Mouse (Mus musculus) urinary bladder, adult 2 months (tissue): ENCODE data around the gene Ankrd12. TPM values are rescaled to one million over a fixed set of nuclear protein-coding genes. Genes with fewer than 3 reads are reported as not detected.

Experiments
- DNase-seq: peaks from one replicate; pipeline ENCODE4 v3.0.0; 2022; ENCODE audit warnings: low spot score
- polyA plus RNA-seq: library from polyadenylated mRNA; depleted of rRNA; stranded (reverse); fragments of >200 nt; gene quantifications from 2 replicates; pipeline ENCODE4 v1.2.3, GENCODE M21; 2012

The Ankrd12 gene
- polyA plus RNA-seq, 1 experiment: 21.7 TPM

- no peak for DNase-seq
Measured at GRCm38 (mm10) chr17:65967751-65968150, 109.1 kb downstream of the Ankrd12 start.

DNA sequence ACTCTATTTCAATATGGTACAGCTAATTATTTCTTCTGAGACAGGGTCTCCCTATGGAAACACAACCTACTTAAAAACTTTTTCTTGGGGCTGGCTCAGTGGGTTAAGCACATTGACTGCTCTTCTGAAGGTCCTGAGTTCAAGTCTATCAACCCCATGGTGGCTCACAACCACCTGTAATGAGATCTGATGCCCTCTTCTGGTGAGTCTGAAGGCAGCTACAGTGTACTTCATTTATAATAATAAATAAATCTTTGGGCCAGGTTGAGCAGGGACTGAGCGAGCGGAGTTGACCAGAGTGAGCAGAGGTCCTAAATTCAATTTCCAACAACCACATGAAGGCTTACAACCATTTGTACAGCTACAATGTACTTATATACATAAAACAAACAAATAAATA, 114.6 kb downstream of the Ankrd12 start:
- no peak for DNase-seq

GRCm38 (mm10) chr17:65961606-65962136, 115.2 kb downstream of the Ankrd12 start:
- DNase-seq: no peak

- no peak for DNase-seq
Measured at GRCm38 (mm10) chr17:65959011-65959410, 117.9 kb downstream of the Ankrd12 start.

GRCm38 (mm10) chr17:65958366-65958765, 118.5 kb downstream of the Ankrd12 start:
- DNase-seq: no peak

DNA sequence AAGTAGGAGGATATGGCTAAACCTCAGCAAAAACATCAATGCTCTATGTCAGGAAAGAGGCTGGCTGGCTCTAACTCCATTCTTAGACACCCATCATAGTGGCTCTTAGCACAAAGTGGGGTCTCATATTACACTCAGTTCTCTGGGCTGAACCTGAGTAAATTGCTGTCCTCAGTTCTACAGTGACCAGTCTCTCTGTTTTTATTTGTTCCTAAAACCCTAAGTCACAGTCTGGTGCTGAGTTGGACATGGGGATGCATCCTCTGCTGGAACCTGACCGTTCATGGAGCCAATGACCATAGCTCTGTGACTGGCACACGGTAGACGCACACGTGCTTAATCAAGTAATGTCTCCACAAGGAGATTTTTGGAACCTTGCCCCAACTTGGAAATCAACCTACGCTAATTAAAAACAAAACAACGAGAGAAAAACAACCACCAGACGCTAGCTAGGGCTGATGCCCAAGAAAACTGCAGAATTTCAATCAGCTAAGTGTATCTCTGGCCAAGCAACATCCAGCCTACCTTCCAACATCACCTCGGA, 119.0 kb downstream of the Ankrd12 start:
- no peak for DNase-seq

DNA sequence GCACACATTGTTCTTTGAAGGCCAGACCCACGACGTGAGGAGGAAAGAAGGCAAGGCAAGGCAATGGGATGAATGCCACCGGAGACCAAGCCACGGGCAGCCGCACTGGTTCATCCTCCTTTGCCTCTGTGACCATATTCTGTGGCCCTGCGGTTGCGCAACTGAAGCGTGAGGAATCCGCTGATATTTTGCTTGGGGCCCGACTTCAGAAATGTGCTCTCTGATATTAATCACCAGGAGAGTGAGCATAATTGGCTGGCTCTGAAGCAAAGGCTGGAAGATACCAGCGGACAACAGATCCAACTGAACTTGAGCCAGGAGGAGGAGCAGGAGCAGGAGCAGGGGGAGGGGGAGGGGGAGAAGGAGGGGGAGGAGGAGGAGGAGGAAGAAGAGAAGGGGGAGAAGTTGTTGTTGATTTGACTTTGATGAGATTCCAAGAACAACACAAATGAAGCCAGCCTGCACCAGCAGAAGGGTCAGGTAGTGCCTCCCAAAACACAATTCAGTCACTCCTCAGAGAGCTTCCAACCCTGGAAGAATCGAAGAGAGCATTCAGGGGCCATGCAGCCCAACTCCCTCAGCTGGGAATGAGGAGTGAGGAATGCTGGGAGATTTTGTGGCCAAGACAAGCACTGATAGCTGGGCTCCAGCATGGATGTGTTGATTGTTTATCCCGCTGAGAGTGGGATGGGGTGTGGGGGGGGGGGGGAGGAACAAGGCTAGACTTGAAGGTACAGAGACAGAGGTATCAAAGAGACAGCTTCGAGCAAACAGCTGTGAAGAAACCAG, 119.7 kb downstream of the Ankrd12 start:
- no peak for DNase-seq

DNA sequence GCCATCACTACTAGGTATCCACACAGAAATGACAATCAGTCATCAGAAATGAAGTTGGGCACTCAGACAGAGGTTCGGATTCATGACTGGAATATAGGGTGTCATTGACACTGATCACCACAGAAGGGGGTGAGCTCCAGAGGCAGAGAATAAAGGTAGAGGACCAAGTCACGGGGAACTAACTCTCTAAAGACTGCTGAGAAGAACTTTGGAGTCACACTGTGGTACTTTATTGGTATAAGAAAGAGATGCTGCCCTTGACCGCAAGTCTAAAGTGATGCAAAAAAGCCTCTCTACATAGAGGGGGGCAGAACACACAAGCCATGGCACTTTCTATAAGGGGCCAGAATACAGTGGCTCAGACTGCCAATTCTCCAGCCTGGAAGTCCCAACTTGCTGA, 120.7 kb downstream of the Ankrd12 start:
- no peak for DNase-seq

DNA sequence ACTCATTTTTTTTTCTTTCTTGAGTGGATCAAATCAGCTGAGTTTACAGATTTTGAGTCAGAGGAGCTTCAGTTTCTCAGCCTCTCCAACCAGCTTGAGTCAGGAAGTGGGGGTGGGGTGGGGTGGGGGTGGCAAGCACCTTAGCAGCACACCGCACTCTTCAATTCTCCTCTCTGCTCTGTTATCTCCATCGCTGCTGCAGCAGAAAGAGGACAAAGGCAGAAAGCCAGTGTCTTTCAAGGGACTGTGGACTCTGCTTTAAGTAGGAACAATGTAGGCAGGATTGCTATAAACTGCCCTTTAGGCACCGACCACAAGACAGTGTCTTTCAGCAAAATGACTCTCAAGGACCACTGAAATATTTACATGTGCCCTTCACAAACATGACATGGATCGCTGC, 122.9 kb downstream of the Ankrd12 start:
- no peak for DNase-seq

DNA sequence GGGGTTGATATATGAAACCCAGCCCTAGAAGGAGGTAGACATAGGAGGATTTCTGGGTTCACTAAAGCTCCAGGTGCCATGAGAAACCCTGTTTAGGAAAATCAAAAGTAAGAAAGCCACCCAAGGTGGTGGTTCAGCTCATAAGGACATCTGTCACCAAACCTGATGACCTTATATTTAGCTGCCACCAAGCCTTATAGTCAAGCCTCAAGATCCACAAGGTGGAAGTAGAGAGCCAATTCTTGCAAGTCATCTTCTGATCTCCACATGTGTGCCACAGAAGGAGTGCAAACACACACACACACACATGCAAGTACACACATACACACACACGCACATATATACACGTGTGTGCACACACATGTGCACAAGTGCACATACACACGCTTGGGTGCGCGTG, 124.8 kb downstream of the Ankrd12 start:
- DNase-seq: no peak

DNA sequence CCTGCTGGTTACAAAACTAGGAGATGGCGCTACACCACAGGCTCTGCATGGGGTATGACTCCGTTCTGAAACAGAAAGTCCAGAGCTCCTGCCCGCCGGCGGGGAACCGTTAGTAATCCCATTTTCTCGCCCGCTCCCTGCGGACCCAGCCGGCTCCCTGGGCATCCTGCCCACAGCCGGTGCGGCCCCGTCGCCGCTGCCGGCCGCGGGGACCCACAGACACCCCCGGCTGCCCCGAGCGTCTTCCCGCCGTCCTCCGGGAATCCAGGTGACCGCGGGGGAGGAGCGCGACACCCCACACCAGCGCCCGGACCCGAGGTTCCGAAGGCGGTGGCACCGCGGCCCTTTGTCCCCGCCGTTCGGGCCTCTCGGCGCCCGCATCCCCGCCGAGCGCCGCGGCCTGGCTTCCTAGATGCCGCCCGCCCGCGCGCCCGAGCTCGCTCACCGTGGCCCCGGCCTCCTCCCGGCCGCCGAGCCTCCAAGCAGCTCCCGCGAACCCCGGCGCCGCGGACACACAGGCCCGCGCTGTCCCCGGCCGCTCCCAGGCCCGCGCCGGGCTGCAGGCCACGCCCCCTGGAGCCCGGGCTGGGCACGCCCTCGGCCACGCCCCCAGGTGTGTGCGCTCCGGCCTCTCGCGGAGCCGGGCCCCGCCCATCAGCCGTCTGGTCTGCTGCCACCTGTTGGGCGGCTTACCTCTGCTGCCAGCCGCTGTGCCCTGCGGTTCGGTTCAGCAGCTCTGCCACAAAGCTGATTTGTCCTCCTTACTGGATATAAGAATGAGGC, 126.1 kb downstream of the Ankrd12 start, which contains the start of gene Twsg1:
TSS of gene Twsg1 (minus strand) at position 605 of the 783 bp plus-strand sequence.
- DNase-seq: peak; percentile 95

GRCm38 (mm10) chr17:65950183-65950582, 126.7 kb downstream of the Ankrd12 start:
- DNase-seq: no peak

DNA sequence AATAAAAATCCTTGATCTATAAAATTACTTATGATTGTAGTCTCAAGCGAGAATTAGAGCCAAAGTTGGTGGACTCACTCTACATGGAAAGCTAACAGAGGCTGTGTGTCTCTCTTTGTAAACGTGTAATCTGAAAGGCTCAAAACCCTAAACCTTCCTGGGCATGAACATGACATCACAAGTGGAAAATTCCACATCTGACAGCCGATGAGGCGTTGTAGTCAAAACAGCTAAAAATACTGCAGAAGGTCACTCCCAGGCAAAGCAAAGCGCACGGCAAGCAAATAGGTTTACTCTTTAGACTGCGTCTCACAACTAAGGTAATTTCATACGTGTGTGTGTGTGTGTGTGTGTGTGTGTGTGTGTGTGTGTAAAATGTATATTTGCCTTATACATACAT, 129.6 kb downstream of the Ankrd12 start:
- DNase-seq: no peak

DNA sequence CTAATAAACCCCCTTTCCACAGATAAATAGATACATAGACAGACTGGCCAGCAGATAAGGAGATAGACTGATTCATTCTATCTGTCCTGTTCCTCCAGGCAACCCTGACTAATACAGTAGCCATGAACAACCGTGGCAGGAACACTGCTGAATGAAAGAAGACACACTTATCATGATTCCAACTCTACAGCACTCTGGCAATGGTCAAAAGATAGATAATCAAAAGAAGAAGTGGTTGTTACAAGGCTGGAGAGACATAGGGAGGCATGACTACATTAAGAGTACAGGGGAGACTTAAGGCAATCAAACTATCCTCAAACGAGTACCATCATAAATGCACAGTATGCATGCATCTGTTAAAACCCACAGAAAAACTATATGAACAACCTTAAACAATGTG, 131.5 kb downstream of the Ankrd12 start:
- DNase-seq: no peak

GRCm38 (mm10) chr17:65942394-65942793, 134.5 kb downstream of the Ankrd12 start:
- no peak for DNase-seq

GRCm38 (mm10) chr17:65941275-65941674, 135.6 kb downstream of the Ankrd12 start:
- DNase-seq: no peak

- no peak for DNase-seq
Measured at GRCm38 (mm10) chr17:65940221-65940620, 136.7 kb downstream of the Ankrd12 start.

- DNase-seq: no peak
Measured at GRCm38 (mm10) chr17:65939461-65940192, 137.3 kb downstream of the Ankrd12 start.

DNA sequence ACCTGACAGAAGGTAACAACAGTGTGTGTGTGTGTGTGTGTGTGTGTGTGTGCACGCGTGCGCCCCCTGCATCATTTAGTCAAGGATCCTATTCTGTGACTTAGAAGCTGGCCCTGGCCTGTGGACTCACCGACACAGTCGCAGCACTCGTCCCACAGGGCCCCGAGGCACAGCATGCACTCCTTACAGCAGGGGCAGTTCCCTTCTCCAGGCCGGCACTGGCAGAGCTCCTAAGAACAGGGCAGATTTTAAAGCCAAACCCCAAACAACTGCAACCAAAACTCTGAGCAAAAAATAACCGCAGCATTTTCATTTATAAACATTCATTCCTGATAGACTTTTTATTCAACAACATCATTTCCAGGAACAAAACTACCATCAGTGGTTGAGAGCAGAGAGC, 139.2 kb downstream of the Ankrd12 start:
- DNase-seq: no peak

DNA sequence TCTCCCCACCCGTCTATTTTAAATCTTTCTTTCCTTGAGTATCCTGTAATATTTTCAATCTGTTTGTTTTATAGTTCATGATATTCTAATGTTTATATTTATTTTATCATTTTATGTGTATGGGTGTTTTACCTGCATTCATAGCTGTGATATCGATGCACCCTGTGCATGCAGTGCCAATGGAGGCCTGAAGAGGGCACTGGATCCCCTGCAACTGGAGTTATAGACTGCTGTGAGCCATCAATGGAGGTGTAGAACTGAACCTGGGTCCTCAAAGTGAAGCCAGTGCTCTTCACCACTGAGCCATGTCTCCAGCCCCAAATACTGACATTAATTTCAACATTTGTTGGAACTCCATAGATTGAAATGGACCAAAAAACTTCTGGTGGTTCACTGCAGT, 143.1 kb downstream of the Ankrd12 start:
- DNase-seq: no peak

DNA sequence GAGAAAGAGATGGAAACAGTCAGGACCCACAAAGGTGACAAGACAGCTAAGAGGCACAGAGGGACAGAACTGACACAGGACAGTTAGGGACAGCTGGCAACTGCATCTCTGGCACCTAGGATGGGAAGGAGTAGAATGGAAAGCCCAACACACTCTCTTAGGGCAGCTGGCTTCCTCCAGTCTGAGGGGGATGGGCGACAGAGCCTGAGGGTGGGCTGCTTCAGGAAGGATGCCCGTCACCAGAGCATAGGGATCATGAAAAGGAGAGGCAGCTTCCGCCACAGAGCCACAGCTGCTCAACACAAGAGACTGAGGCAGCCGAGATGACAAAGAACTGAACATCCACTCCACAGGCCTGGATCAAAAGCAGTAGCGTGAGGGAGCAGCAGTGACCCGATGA, 145.4 kb downstream of the Ankrd12 start:
- no peak for DNase-seq

DNA sequence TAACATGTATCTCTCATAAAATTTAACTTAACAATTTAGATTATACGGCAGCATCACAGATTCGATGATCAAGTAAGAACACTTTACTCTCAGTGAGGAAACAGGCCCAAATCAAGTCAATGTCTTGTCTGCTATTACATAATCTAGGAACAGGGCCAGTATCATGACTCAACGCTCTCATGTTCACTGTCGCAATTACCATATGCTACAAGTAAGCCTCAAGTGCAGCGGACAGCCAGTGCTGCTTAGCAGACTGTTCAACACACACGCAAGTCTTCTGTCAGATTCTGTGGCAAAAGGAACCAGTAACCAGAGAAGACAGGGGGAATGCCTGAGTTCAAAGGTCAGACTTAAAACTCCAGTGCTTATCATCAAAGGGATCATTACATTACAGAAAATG, 145.9 kb downstream of the Ankrd12 start:
- no peak for DNase-seq
